Mouse (Mus musculus) midbrain, postnatal 0 days (tissue): ENCODE data around the gene Adrm1. TPM values are rescaled to one million over a fixed set of nuclear protein-coding genes. Genes with fewer than 3 reads are reported as not detected.

Experiments used
- ATAC-seq: fragments of 200-750 bp; cut with Nextera tagmentation; 2 replicates; pipeline ENCODE4 v1.8.0; 2017; ENCODE audit warnings: moderate number of reproducible peaks, mild to moderate bottlenecking, moderate TSS enrichment, moderate library complexity; ENCODE audit not compliant: low FRiP score
- DNase-seq: peaks from one replicate; pipeline ENCODE4 v3.0.0-alpha.2; 2015; ENCODE audit warnings: low spot score
- H3K27ac ChIP-seq: fragments of 300-500 bp; sonication (generic); 2 replicates; pipeline ENCODE4 v1.5.1; 2014; ENCODE audit warnings: low read depth, mild to moderate bottlenecking, low read length, mixed read lengths
- H3K27me3 ChIP-seq: fragments of 300-500 bp; sonication (generic); 2 replicates; pipeline ENCODE4 v1.6.1; 2014; ENCODE audit warnings: low read length, control low read depth, mixed read lengths; ENCODE audit not compliant: insufficient read depth
- H3K36me3 ChIP-seq: fragments of 300-500 bp; sonication (generic); 2 replicates; pipeline ENCODE4 v1.6.1; 2014; ENCODE audit warnings: low read length, control low read depth, mixed read lengths; ENCODE audit not compliant: insufficient read depth
- H3K4me1 ChIP-seq: fragments of 300-500 bp; sonication (generic); 2 replicates; pipeline ENCODE4 v1.6.1; 2014; ENCODE audit warnings: mild to moderate bottlenecking, control low read depth, antibody characterized with exemption, low read length, mixed read lengths; ENCODE audit not compliant: insufficient read depth
- H3K4me2 ChIP-seq: fragments of 300-500 bp; sonication (generic); 2 replicates; pipeline ENCODE4 v1.6.1; 2014; ENCODE audit warnings: low read depth, mild to moderate bottlenecking, low read length, mixed read lengths; ENCODE audit not compliant: poor library complexity, severe bottlenecking
- H3K4me3 ChIP-seq: fragments of 300-500 bp; sonication (generic); 2 replicates; pipeline ENCODE4 v1.5.1; 2014; ENCODE audit warnings: low read depth, mild to moderate bottlenecking, low read length, moderate library complexity
- H3K9ac ChIP-seq: fragments of 300-500 bp; sonication (generic); replicated peaks from 2 replicates; pipeline ENCODE4 v1.6.1; 2014; ENCODE audit warnings: mild to moderate bottlenecking, low read length, moderate library complexity, mixed read lengths; ENCODE audit not compliant: poor library complexity, severe bottlenecking
- H3K9me3 ChIP-seq: fragments of 300-500 bp; sonication (generic); 2 replicates; pipeline ENCODE4 v1.6.1; 2016; ENCODE audit warnings: low read length, control low read depth
- CTCF ChIP-seq: IDR thresholded peaks from 2 replicates; pipeline ENCODE4 v1.5.1; 2016; ENCODE audit warnings: antibody characterized with exemption, mild to moderate bottlenecking
- WGBS: fragments of 180-500 bp; shearing (Covaris S2); extraction: QIAGEN DNeasy Blood & Tissue Kit; methylation state at CpG from one replicate; pipeline ENCODE4 v1.1.7; 2014; 5-methylcytosine and 5-hydroxymethylcytosine counted together
- polyA plus RNA-seq: library from polyadenylated mRNA; unstranded; fragments of >200 nt; fragmentation: Nextera tagmentation; extraction: Ambion mirVana; gene quantifications from 2 replicates; pipeline ENCODE4 v1.2.1, GENCODE M21; 2015
- total RNA-seq: library from RNA; depleted of rRNA; stranded (reverse); fragments of >200 nt; gene quantifications from 2 replicates; pipeline ENCODE4 v1.2.3, GENCODE M21; 2014

Adrm1 gene
- total and polyA plus RNA-seq, 2 experiments from 2014 or later = 105 to 222 TPM

GRCm38 (mm10) chr2:180187362-180187761 lies 16.1 kb downstream of the Adrm1 start:
- H3K9ac ChIP-seq = no peak overlapping the region
- TF ChIP-seq CTCF = no peak
- no peak overlapping the region for H3K4me2 ChIP-seq
- H3K27me3 ChIP-seq = no peaks in the 10 kb centered on the region
- ATAC-seq = no peak
- no peaks in the 10 kb centered on the region for H3K9me3 ChIP-seq
- H3K27ac ChIP-seq = no peak overlapping the region
- no peak overlapping the region for H3K4me3 ChIP-seq
- no peaks in the 10 kb centered on the region for H3K4me1 ChIP-seq
- WGBS = 74% methylated on average over 11 of the region's 11 CpGs
- H3K36me3 ChIP-seq = no peaks in the 10 kb centered on the region
- no peak for DNase-seq

- no peaks in the 10 kb centered on the region for H3K9me3 ChIP-seq
- no peak overlapping the region for H3K9ac ChIP-seq
- H3K27ac ChIP-seq = no peak overlapping the region
- ATAC-seq = no peak
- H3K27me3 ChIP-seq = no peaks in the 10 kb centered on the region
- H3K4me3 ChIP-seq = no peak overlapping the region
- 87% methylated on average over 8 of the region's 12 CpGs for whole genome bisulfite sequencing
- no peaks in the 10 kb centered on the region for H3K4me1 ChIP-seq
- DNase-seq = no peak
- H3K4me2 ChIP-seq = no peak overlapping the region
- no peaks in the 10 kb centered on the region for H3K36me3 ChIP-seq
- no peak for TF ChIP-seq CTCF
These were observed 25.5 kb downstream of the Adrm1 start for GRCm38 (mm10) chr2:180196610-180197322.

GRCm38 (mm10) chr2:180197323-180198037 lies 26.2 kb downstream of the Adrm1 start:
- 72% methylated on average over 10 of the region's 10 CpGs for WGBS
- ATAC-seq (no peak), DNase-seq (no peak)
- no peak for TF ChIP-seq CTCF
- Histone ChIP-seq H3K27me3 (no peaks in the 10 kb centered on the region), H3K4me3 (no peak overlapping the region), H3K4me2 (no peak overlapping the region), H3K4me1 (no peaks in the 10 kb centered on the region), H3K27ac (no peak overlapping the region), H3K9ac (no peak overlapping the region), H3K36me3 (no peaks in the 10 kb centered on the region), H3K9me3 (no peaks in the 10 kb centered on the region)

GRCm38 (mm10) chr2:180198782-180199181 lies 27.5 kb downstream of the Adrm1 start:
- WGBS = 90% methylated on average over 10 of the region's 10 CpGs
- H3K36me3 ChIP-seq = no peaks in the 10 kb centered on the region

GRCm38 (mm10) chr2:180200681-180201080 lies 29.4 kb downstream of the Adrm1 start:
- Histone ChIP-seq H3K4me2 (no peak overlapping the region), H3K4me1 (no peaks in the 10 kb centered on the region), H3K9me3 (no peaks in the 10 kb centered on the region), H3K27me3 (no peaks in the 10 kb centered on the region), H3K4me3 (no peak overlapping the region), H3K36me3 (no peaks in the 10 kb centered on the region), H3K9ac (no peak overlapping the region), H3K27ac (no peak overlapping the region)
- ATAC-seq (no peak), DNase-seq (no peak)
- TF ChIP-seq CTCF = no peak
- 51% methylated on average over 11 of the region's 11 CpGs for WGBS

More at GRCm38 (mm10) chr2:180198782-180199181, 27.5 kb downstream of the Adrm1 start:
- Histone ChIP-seq H3K4me1 (no peaks in the 10 kb centered on the region), H3K9me3 (no peaks in the 10 kb centered on the region), H3K4me3 (no peak overlapping the region), H3K9ac (no peak overlapping the region), H3K27ac (no peak overlapping the region), H3K4me2 (no peak overlapping the region), H3K27me3 (no peaks in the 10 kb centered on the region)
- no peak for DNase-seq
- no peak for ATAC-seq
- no peak for TF ChIP-seq CTCF

- 76% methylated on average over 9 of the region's 9 CpGs for WGBS
- H3K4me3 ChIP-seq = no peak overlapping the region
- H3K9me3 ChIP-seq = no peaks in the 10 kb centered on the region
- TF ChIP-seq CTCF = no peak
- ATAC-seq (no peak), DNase-seq (no peak)
- H3K36me3 ChIP-seq = no peaks in the 10 kb centered on the region
- H3K9ac ChIP-seq = no peak overlapping the region
- H3K4me2 ChIP-seq = no peak overlapping the region
- H3K4me1 ChIP-seq = 0 out of 2 replicates have a peak, but pooled peaks cover 2% of the 10 kb centered on the region
- H3K27ac ChIP-seq = no peak overlapping the region
- no peaks in the 10 kb centered on the region for H3K27me3 ChIP-seq
These were observed 30.0 kb downstream of the Adrm1 start for GRCm38 (mm10) chr2:180201303-180201702.
